Mouse (Mus musculus) E14TG2a.4 (cell line): ENCODE measurements around the gene Tmem106c.

Experiments
- CTCF ChIP-seq: conservative IDR thresholded peaks from 2 replicates; pipeline ENCODE4 v1.5.1; 2014; ENCODE audit warnings: low read length
- NANOG ChIP-seq: IDR thresholded peaks from 2 replicates; pipeline ENCODE4 v1.6.1; 2014; ENCODE audit warnings: borderline replicate concordance, low read length, mixed read lengths

DNA sequence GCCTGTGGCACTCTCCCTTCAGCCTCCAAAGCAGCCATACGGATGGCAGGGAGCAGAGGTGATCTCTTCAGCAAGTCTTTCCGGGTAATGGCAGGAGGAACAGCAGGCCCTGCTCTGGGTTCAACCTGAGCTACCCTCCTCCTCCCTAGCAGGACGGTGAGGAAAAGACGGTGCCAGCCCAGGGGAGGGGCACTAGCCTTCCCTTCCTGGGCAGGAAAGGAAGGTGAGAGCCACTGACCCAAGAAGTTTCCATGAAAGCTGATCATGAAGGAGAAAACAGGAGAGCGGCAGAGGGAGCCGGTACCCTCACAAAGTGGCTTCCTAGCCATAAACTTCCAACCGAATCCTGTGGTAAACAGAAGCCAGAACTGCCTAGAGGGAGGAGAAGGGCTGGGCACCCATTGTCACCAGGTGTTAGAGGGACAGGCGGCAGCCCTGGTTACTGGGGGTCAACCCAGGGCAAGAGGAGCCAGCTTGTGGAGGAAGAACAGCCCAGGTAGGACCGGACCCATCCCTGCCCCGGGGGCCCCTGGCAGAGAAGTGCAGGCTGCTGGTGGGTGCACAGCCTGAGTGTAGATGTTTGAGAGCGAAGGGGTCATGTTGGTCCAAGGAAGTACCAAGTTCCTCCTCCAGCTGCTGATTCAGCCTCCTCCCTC, 19.0 kb upstream of the Tmem106c start:
- no peak for TF ChIP-seq CTCF
- no peak for TF ChIP-seq NANOG
